Mouse (Mus musculus) ES-Bruce4 (cell line): Measurements from ENCODE around the gene Naa15.

Experiments
- EP300 ChIP-seq: IDR thresholded peaks from 2 replicates; pipeline ENCODE4 v1.6.1; 2011; ENCODE audit warnings: low read depth, low read length; ENCODE audit not compliant: insufficient read depth
- POLR2A ChIP-seq: IDR thresholded peaks from one replicate; pipeline ENCODE4 v1.8.1; 2011; ENCODE audit warnings: low read length; ENCODE audit not compliant: insufficient read depth

DNA sequence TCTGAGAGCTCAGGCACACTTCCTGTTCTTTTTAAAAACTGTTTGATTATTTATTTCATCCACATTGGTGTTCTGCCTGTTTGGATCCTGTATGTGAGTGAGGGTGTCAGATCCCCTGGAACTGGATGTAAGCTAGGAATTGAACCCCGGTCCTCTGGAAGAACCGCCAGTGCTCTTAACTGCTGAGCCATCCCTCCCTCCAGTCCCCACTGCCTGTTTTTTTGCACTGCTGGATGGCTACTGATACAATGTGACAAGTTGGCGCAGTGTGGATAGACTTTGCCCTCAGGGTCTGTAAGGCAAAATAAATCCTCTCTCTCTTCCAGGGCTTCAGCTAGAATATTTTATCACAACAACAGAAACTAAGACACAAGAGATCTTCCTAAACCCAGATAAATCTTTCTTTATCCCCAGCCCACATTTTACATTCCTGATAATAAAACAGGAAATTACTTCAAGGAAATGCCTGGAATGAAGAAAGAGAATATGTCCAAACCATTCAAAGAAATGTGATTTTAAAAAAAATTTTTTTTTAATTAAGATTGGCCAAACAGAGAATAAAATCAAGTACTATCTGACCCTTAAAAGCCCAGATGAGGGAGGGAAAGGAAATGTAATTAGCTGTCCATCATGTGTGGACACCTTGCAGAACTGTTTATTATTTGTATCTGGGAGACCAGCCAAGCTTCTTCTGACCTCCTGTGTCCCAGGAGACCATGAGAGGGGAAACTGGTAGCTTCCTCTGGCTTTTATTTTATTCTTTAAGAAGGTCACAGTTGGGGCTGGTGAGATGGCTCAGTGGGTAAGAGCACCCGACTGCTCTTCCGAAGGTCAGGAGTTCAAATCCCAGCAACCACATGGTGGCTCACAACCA, 34.9 kb upstream of the Naa15 start:
- no peak for TF ChIP-seq EP300
- no peak for TF ChIP-seq POLR2A
